12 mouse cellular contexts compared by ENCODE assay signal in genomic region chr4:131771384-131771783, GRCm38 (mm10).
A peak's percentile ranks its signal among the peaks of the same experiment; 100 is the strongest.
DNase-seq lines count a peak whose midpoint lies in the region; ATAC-seq and TF ChIP-seq lines count a peak whose summit lies in the region.
"Had no signal": no experiment of that assay in that cellular context is flagged by ENCODE, and none has a peak within 500 bp of the region (broad histone marks: within the 10 kb centered on the region; RNA-seq: fewer than 3 reads in every experiment).

No protein-coding gene starts in this region.

- no peak overlapping the region for H3K9ac ChIP-seq in hindbrain, postnatal 0 days (replicated peaks; ENCODE audit: low read length)
- no peak overlapping the region for H3K9ac ChIP-seq in midbrain, embryonic 13.5 days (replicated peaks)
- H3K9ac ChIP-seq: liver, embryonic 14.5 days had no signal

- TF ChIP-seq CTCF in hindbrain, postnatal 0 days (IDR thresholded peaks at IDR 0.05; ENCODE audit: low read depth), result no peak

- peak; percentile 31 to 51 for DNase-seq in cerebellum, postnatal 25 days
- DNase-seq in cerebellum, adult 8-10 months, result no peak
- peak; percentile 66 for DNase-seq in hindbrain, postnatal 0 days (ENCODE audit: low spot score)
- no peak for DNase-seq in hindbrain, embryonic 10.5 days (ENCODE audit: low spot score)
- DNase-seq in urinary bladder, postnatal 25 days (ENCODE audit: low spot score), result peak; percentile 6
- DNase-seq in urinary bladder, adult 2 months (ENCODE audit: low spot score), result no peak
- DNase-seq in natural killer cell, adult 2 months (ENCODE audit: low spot score in 2 of 2), result no peak
- DNase-seq: B cell, adult 2 months; cerebellum, adult 9-10 months had no signal

- H3K9me3 ChIP-seq in hindbrain, postnatal 0 days (ENCODE audit: low read length), result no peaks in the 10 kb centered on the region
- H3K9me3 ChIP-seq in hindbrain, embryonic 10.5 days, result no peaks in the 10 kb centered on the region
- no peaks in the 10 kb centered on the region for H3K9me3 ChIP-seq in midbrain, embryonic 13.5 days

- no peak overlapping the region for H3K4me2 ChIP-seq in hindbrain, postnatal 0 days (ENCODE audit: low read depth, low read length)
- no peak overlapping the region for H3K4me2 ChIP-seq in midbrain, embryonic 13.5 days (replicated peaks)

- ATAC-seq in hindbrain, postnatal 0 days, result peak; percentile 88
- no peak for ATAC-seq in midbrain, embryonic 13.5 days
- ATAC-seq: intestine, embryonic 16.5 days had no signal

- no peak overlapping the region for H3K4me3 ChIP-seq in hindbrain, postnatal 0 days (ENCODE audit: low read length)
- H3K4me3 ChIP-seq in hindbrain, embryonic 10.5 days, result no peak overlapping the region
- no peak overlapping the region for H3K4me3 ChIP-seq in midbrain, embryonic 13.5 days (replicated peaks)

- no peaks in the 10 kb centered on the region for H3K36me3 ChIP-seq in hindbrain, postnatal 0 days (ENCODE audit: insufficient read depth, low read length)
- H3K36me3 ChIP-seq in hindbrain, embryonic 10.5 days, result peaks cover 38% of the 10 kb centered on the region
- peaks cover 8% of the 10 kb centered on the region; the same call in 1 of the 2 replicates for H3K36me3 ChIP-seq in midbrain, embryonic 13.5 days

- no peak overlapping the region for H3K27ac ChIP-seq in hindbrain, postnatal 0 days
- H3K27ac ChIP-seq in hindbrain, embryonic 10.5 days, result no peak overlapping the region
- H3K27ac ChIP-seq in midbrain, embryonic 13.5 days, result no peak overlapping the region
- H3K27ac ChIP-seq: liver, embryonic 14.5 days had no signal

- 49% methylated on average over 11 of the region's 11 CpGs for WGBS in hindbrain, postnatal 0 days
- WGBS in hindbrain, embryonic 10.5 days, result 85% methylated on average over 11 of the region's 11 CpGs
- 84% methylated on average over 11 of the region's 11 CpGs for WGBS in midbrain, embryonic 13.5 days

- no peaks in the 10 kb centered on the region for H3K27me3 ChIP-seq in hindbrain, postnatal 0 days (ENCODE audit: insufficient read depth, low read length)
- no peaks in the 10 kb centered on the region for H3K27me3 ChIP-seq in hindbrain, embryonic 10.5 days (ENCODE audit: insufficient read depth, poor library complexity, severe bottlenecking)
- no peaks in the 10 kb centered on the region for H3K27me3 ChIP-seq in midbrain, embryonic 13.5 days

- no peaks in the 10 kb centered on the region for H3K4me1 ChIP-seq in hindbrain, postnatal 0 days (ENCODE audit: insufficient read depth, low read length)
- no peaks in the 10 kb centered on the region for H3K4me1 ChIP-seq in hindbrain, embryonic 10.5 days (replicated peaks)
- no peaks in the 10 kb centered on the region for H3K4me1 ChIP-seq in midbrain, embryonic 13.5 days (replicated peaks)

Comparison
In these comparisons a context has a peak if more than half of its experiments do, and no peak if none do; other contexts are left out.
1. DNase-seq: peak in cerebellum, postnatal 25 days (2 of 2), hindbrain, postnatal 0 days (single experiment) and urinary bladder, postnatal 25 days (single experiment); none in cerebellum, adult 8-10 months (single experiment), hindbrain, embryonic 10.5 days (single experiment), urinary bladder, adult 2 months (single experiment) and natural killer cell, adult 2 months (0 of 2).